In genomic region chr5:128236638-128237335, GRCm38 (mm10) we compare ENCODE assay signal across 16 mouse cellular contexts.
"Had no signal": no experiment of that assay in that cellular context is flagged by ENCODE, and none has a peak within 500 bp of the region (broad histone marks: within the 10 kb centered on the region; RNA-seq: fewer than 3 reads in every experiment).

No protein-coding gene starts in this region.

- H3K9ac ChIP-seq: liver, embryonic 13.5 days; liver, postnatal 0 days; lung, embryonic 15.5 days; midbrain, embryonic 15.5 days; neural tube, embryonic 13.5 days had no signal

- H3K36me3 ChIP-seq: liver, embryonic 13.5 days; lung, embryonic 15.5 days; midbrain, embryonic 15.5 days; neural tube, embryonic 13.5 days had no signal

- H3K4me1 ChIP-seq: liver, embryonic 13.5 days; lung, embryonic 15.5 days; midbrain, embryonic 15.5 days had no signal

- ATAC-seq: liver, postnatal 0 days; midbrain, embryonic 15.5 days had no signal

- H3K27me3 ChIP-seq: liver, embryonic 13.5 days; lung, embryonic 15.5 days; midbrain, embryonic 15.5 days; neural tube, embryonic 13.5 days had no signal

- H3K27ac ChIP-seq: kidney, postnatal 0 days; liver, embryonic 13.5 days; lung, embryonic 15.5 days; midbrain, embryonic 15.5 days; neural tube, embryonic 13.5 days had no signal

- H3K4me3 ChIP-seq: liver, embryonic 13.5 days; lung, embryonic 15.5 days; midbrain, embryonic 15.5 days; neural tube, embryonic 13.5 days had no signal

- DNase-seq: kidney, adult 9 months; kidney, postnatal 36 days; layer of hippocampus, adult 9-11 months; layer of hippocampus, postnatal 36 days; liver; liver, embryonic 13.5 days; liver, postnatal 0 days; right cerebral cortex, postnatal 4 days; spleen, adult 18-20 months; thymus, adult 18-20 months; thymus, postnatal 14 days had no signal

- H3K9me3 ChIP-seq: lung, embryonic 15.5 days; midbrain, embryonic 15.5 days had no signal

- H3K4me2 ChIP-seq: liver, embryonic 13.5 days; lung, embryonic 15.5 days; midbrain, embryonic 11.5 days; midbrain, embryonic 15.5 days; neural tube, embryonic 13.5 days had no signal
